Mouse (Mus musculus) megakaryocyte, embryonic 14.5 days (primary cell): ENCODE measurements at regions not wholly inside any gene's neighbourhood (a gene's known extent, or its start where the extent isn't known, plus 50 kb on each side); places are given as distances from the start of the nearest gene placed in this dataset.
"Not testable (repeated sequence)": the region's sequence is repeated elsewhere in the genome, so short reads cannot be mapped to it uniquely, and the experiment has no call there.

Source experiments
- FLI1 ChIP-seq: IDR thresholded peaks from 2 replicates; pipeline ENCODE4 v1.6.1; 2012; ENCODE audit warnings: low read length, inconsistent platforms, mixed read lengths
- GATA1 ChIP-seq: IDR thresholded peaks from 3 replicates; pipeline ENCODE4 v1.6.1; 2012; ENCODE audit warnings: mixed read lengths, low read length, inconsistent platforms, borderline replicate concordance

- not testable (repeated sequence) for TF ChIP-seq GATA1, FLI1
Measured at GRCm38 (mm10) chr8:20013278-20013677, 110.1 kb downstream of the Gm31371 start.
